Mouse (Mus musculus): Measurements from ENCODE around the gene Nfkbil1. TPM values are rescaled to one million over a fixed set of nuclear protein-coding genes. Genes with fewer than 3 reads are reported as not detected.

Gene Nfkbil1
- polyA plus RNA-seq, 1 experiment from 2014 or later: 11.0 TPM

- 39% methylated on average over 2 of the region's 2 CpGs for WGBS
- Histone ChIP-seq H3K27ac (ENCODE audit: low read length) (no peak within 1 kb of the TSS), H3K36me3 (ENCODE audit: control insufficient read depth, insufficient read depth, low read length) (no peaks in the 10 kb centered on the region), H3K9ac (ENCODE audit: low read length) (no peak within 1 kb of the TSS), H3K9me3 (ENCODE audit: control insufficient read depth, low read length) (no peaks in the 10 kb centered on the region), H3K4me1 (replicated peaks; ENCODE audit: control insufficient read depth, insufficient read depth, low read length) (no peaks in the 10 kb centered on the region), H3K27me3 (ENCODE audit: control insufficient read depth, insufficient read depth, low read depth, low read length) (no peaks in the 10 kb centered on the region), H3K4me2 (ENCODE audit: low read depth, low read length) (no peak within 1 kb of the TSS), H3K4me3 (ENCODE audit: low read length) (no peak within 1 kb of the TSS)
- no peak for ATAC-seq (ENCODE audit: low read depth)
Observed at GRCm38 (mm10) chr17:35175968-35176367, 59.6 kb downstream of the Nfkbil1 start, which contains the start of gene Aif1. TSS of gene Aif1 (minus strand) at chr17:35176068.

GRCm38 (mm10) chr17:35175382-35175781 lies 60.2 kb downstream of the Nfkbil1 start:
- no peak for ATAC-seq (ENCODE audit: low read depth)
- no peak overlapping the region for H3K4me2 ChIP-seq (ENCODE audit: low read depth, low read length)
- no peaks in the 10 kb centered on the region for H3K9me3 ChIP-seq (ENCODE audit: control insufficient read depth, low read length)
- no peak overlapping the region for H3K4me3 ChIP-seq (ENCODE audit: low read length)
- no peak overlapping the region for H3K27ac ChIP-seq (ENCODE audit: low read length)
- no peak overlapping the region for H3K9ac ChIP-seq (ENCODE audit: low read length)
- no peaks in the 10 kb centered on the region for H3K36me3 ChIP-seq (ENCODE audit: control insufficient read depth, insufficient read depth, low read length)
- no peaks in the 10 kb centered on the region for H3K27me3 ChIP-seq (ENCODE audit: control insufficient read depth, insufficient read depth, low read depth, low read length)
- no peaks in the 10 kb centered on the region for H3K4me1 ChIP-seq (replicated peaks; ENCODE audit: control insufficient read depth, insufficient read depth, low read length)
- 66% methylated on average over 6 of the region's 6 CpGs for WGBS

DNA sequence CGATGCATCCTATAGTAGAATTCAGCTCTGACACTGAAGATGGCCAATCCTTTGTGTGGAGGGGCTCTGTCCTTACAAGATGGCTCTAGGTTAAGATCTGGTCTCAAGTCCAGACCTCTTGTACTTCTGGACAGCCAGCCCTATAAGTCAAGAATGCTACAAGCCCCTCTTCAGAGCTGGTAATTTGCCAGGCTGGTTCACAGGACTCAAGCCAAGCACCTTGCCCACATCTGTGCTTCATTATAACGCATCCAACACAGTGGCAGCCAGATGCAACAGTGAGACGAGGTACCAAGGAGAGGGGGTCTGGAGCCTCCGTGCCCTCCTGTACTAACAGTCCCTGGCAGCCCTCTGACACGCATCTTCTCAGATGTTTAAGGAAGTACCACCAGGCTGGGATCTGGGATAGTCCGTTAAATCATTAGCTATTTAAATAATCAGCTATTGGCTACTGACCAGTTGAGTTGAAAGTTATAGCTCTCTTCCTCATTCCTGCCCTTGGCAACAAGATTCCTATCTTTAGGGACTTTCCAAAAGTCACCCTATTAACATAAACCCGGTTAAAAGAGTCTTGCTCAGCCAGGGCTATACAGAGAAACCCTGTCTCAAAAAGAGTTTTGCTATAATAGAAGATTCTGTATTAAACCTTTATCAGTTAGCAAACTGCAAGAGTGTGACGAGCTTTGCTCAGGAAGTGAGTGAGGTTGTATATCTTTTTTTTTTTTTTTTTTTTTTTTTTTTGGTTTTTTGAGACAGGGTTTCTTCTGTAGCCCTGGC lies 61.2 kb downstream of the Nfkbil1 start:
- Histone ChIP-seq H3K36me3 (ENCODE audit: control insufficient read depth, insufficient read depth, low read length) (no peaks in the 10 kb centered on the region), H3K27ac (ENCODE audit: low read length) (no peak overlapping the region), H3K27me3 (ENCODE audit: control insufficient read depth, insufficient read depth, low read depth, low read length) (no peaks in the 10 kb centered on the region), H3K9me3 (ENCODE audit: control insufficient read depth, low read length) (no peaks in the 10 kb centered on the region), H3K4me1 (replicated peaks; ENCODE audit: control insufficient read depth, insufficient read depth, low read length) (no peaks in the 10 kb centered on the region), H3K4me3 (ENCODE audit: low read length) (no peak overlapping the region), H3K9ac (ENCODE audit: low read length) (no peak overlapping the region), H3K4me2 (ENCODE audit: low read depth, low read length) (no peak overlapping the region)
- 53% methylated on average over 8 of the region's 8 CpGs for WGBS
- ATAC-seq (ENCODE audit: low read depth): no peak

GRCm38 (mm10) chr17:35173329-35173728 lies 62.3 kb downstream of the Nfkbil1 start:
- H3K9ac ChIP-seq (ENCODE audit: low read length): no peak overlapping the region
- H3K4me2 ChIP-seq (ENCODE audit: low read depth, low read length): no peak overlapping the region
- H3K4me3 ChIP-seq (ENCODE audit: low read length): no peak overlapping the region
- ATAC-seq (ENCODE audit: low read depth): no peak
- 62% methylated on average over 3 of the region's 3 CpGs for WGBS
- H3K4me1 ChIP-seq (replicated peaks; ENCODE audit: control insufficient read depth, insufficient read depth, low read length): no peaks in the 10 kb centered on the region
- H3K27me3 ChIP-seq (ENCODE audit: control insufficient read depth, insufficient read depth, low read depth, low read length): no peaks in the 10 kb centered on the region
- no peak overlapping the region for H3K27ac ChIP-seq (ENCODE audit: low read length)
- H3K9me3 ChIP-seq (ENCODE audit: control insufficient read depth, low read length): no peaks in the 10 kb centered on the region
- no peaks in the 10 kb centered on the region for H3K36me3 ChIP-seq (ENCODE audit: control insufficient read depth, insufficient read depth, low read length)

GRCm38 (mm10) chr17:35172445-35173234 lies 63.0 kb downstream of the Nfkbil1 start:
- Histone ChIP-seq H3K9ac (ENCODE audit: low read length) (no peak overlapping the region), H3K4me1 (replicated peaks; ENCODE audit: control insufficient read depth, insufficient read depth, low read length) (no peaks in the 10 kb centered on the region), H3K4me3 (ENCODE audit: low read length) (no peak overlapping the region), H3K9me3 (ENCODE audit: control insufficient read depth, low read length) (no peaks in the 10 kb centered on the region), H3K27me3 (ENCODE audit: control insufficient read depth, insufficient read depth, low read depth, low read length) (no peaks in the 10 kb centered on the region), H3K27ac (ENCODE audit: low read length) (no peak overlapping the region), H3K36me3 (ENCODE audit: control insufficient read depth, insufficient read depth, low read length) (no peaks in the 10 kb centered on the region), H3K4me2 (ENCODE audit: low read depth, low read length) (no peak overlapping the region)
- 55% methylated on average over 11 of the region's 11 CpGs for WGBS
- ATAC-seq (ENCODE audit: low read depth): no peak

Small RNA genes within 50 kb of the gene (microRNA-seq; reads per million reads assigned to microRNA genes)
- gene Mir6973a (not detected), gene Mir6974 (not detected), gene Mir6975 (1.8 reads per million), gene Mir8094 (0.79 reads per million)

Other genes with a start within 250 kb of the Nfkbil1 start
- 88.0 and 96.2 TPM in 2 replicates for gene Vars, start 234.8 kb downstream of the Nfkbil1 start, polyA plus RNA-seq (2015; fragmentation: Nextera tagmentation; extraction: Ambion mirVana)
- 0.14 and 0.25 TPM in 2 replicates for gene Vwa7, start 219.2 kb downstream of the Nfkbil1 start, polyA plus RNA-seq (2015; fragmentation: Nextera tagmentation; extraction: Ambion mirVana)
- 4.3 and 4.6 TPM in 2 replicates for gene Sapcd1, start 207.8 kb downstream of the Nfkbil1 start, polyA plus RNA-seq (2015; fragmentation: Nextera tagmentation; extraction: Ambion mirVana)
- 4.7 and 4.9 TPM in 2 replicates for gene Msh5, start 189.0 kb downstream of the Nfkbil1 start, polyA plus RNA-seq (2015; fragmentation: Nextera tagmentation; extraction: Ambion mirVana)
- gene Clic1, start 185.8 kb downstream of the Nfkbil1 start, polyA plus RNA-seq (2015; fragmentation: Nextera tagmentation; extraction: Ambion mirVana): 298 and 322 TPM in 2 replicates
- gene Ddah2, start 176.8 kb downstream of the Nfkbil1 start, polyA plus RNA-seq (2015; fragmentation: Nextera tagmentation; extraction: Ambion mirVana): 305 and 309 TPM in 2 replicates
- gene Ly6g6c, start 170.4 kb downstream of the Nfkbil1 start, polyA plus RNA-seq (2015; fragmentation: Nextera tagmentation; extraction: Ambion mirVana): 0.53 and 0.97 TPM in 2 replicates
- 1.1 and 1.2 TPM in 2 replicates for gene Mpig6b, start 169.6 kb downstream of the Nfkbil1 start, polyA plus RNA-seq (2015; fragmentation: Nextera tagmentation; extraction: Ambion mirVana)
- 1.8 and 2.3 TPM in 2 replicates for gene Ly6g6e, start 158.9 kb downstream of the Nfkbil1 start, polyA plus RNA-seq (2015; fragmentation: Nextera tagmentation; extraction: Ambion mirVana)
- 7.0 and 9.0 TPM in 2 replicates for gene Ly6g6d, start 157.7 kb downstream of the Nfkbil1 start, polyA plus RNA-seq (2015; fragmentation: Nextera tagmentation; extraction: Ambion mirVana)
- gene Ly6g6f, start 150.2 kb downstream of the Nfkbil1 start, polyA plus RNA-seq (2015; fragmentation: Nextera tagmentation; extraction: Ambion mirVana): 0.31 and 0.79 TPM in 2 replicates
- 98.3 and 100 TPM in 2 replicates for gene Abhd16a, start 146.5 kb downstream of the Nfkbil1 start, polyA plus RNA-seq (2015; fragmentation: Nextera tagmentation; extraction: Ambion mirVana)
- not detected in 2 replicates for gene Ly6g5c, start 127.5 kb downstream of the Nfkbil1 start, polyA plus RNA-seq (2015; fragmentation: Nextera tagmentation; extraction: Ambion mirVana)
- gene Ly6g5b, start 120.4 kb downstream of the Nfkbil1 start, polyA plus RNA-seq (2015; fragmentation: Nextera tagmentation; extraction: Ambion mirVana): 0.60 and 1.1 TPM in 2 replicates
- 18.3 and 19.7 TPM in 2 replicates for gene Gpank1, start 114.3 kb downstream of the Nfkbil1 start, polyA plus RNA-seq (2015; fragmentation: Nextera tagmentation; extraction: Ambion mirVana)
- gene Csnk2b, start 113.7 kb downstream of the Nfkbil1 start, polyA plus RNA-seq (2015; fragmentation: Nextera tagmentation; extraction: Ambion mirVana): 242 and 248 TPM in 2 replicates
- 9.7 and 10.4 TPM in 2 replicates for gene D17H6S53E, start 109.4 kb downstream of the Nfkbil1 start, polyA plus RNA-seq (2015; fragmentation: Nextera tagmentation; extraction: Ambion mirVana)
- 1.4 and 13.6 TPM in 2 replicates for gene Apom, start 103.7 kb downstream of the Nfkbil1 start, polyA plus RNA-seq (2015; fragmentation: Nextera tagmentation; extraction: Ambion mirVana)
- 46.3 and 54.9 TPM in 2 replicates for gene Bag6, start 100.6 kb downstream of the Nfkbil1 start, polyA plus RNA-seq (2015; fragmentation: Nextera tagmentation; extraction: Ambion mirVana)
- gene Prrc2a, start 70.9 kb downstream of the Nfkbil1 start, polyA plus RNA-seq (2015; fragmentation: Nextera tagmentation; extraction: Ambion mirVana): 151 and 167 TPM in 2 replicates
- 7.3 and 8.0 TPM in 2 replicates for gene Aif1, start 59.7 kb downstream of the Nfkbil1 start, polyA plus RNA-seq (2015; fragmentation: Nextera tagmentation; extraction: Ambion mirVana)
- 11.3 and 12.4 TPM in 2 replicates for gene Lst1, start 47.4 kb downstream of the Nfkbil1 start, polyA plus RNA-seq (2015; fragmentation: Nextera tagmentation; extraction: Ambion mirVana)
- 1.0 and 1.5 TPM in 2 replicates for gene Ltb, start 41.4 kb downstream of the Nfkbil1 start, polyA plus RNA-seq (2015; fragmentation: Nextera tagmentation; extraction: Ambion mirVana)
- 0.09 and 0.24 TPM in 2 replicates for gene Tnf, start 33.8 kb downstream of the Nfkbil1 start, polyA plus RNA-seq (2015; fragmentation: Nextera tagmentation; extraction: Ambion mirVana)
- 0.30 TPM in 1 of 2 replicates, not detected in the other for gene Lta, start 30.4 kb downstream of the Nfkbil1 start, polyA plus RNA-seq (2015; fragmentation: Nextera tagmentation; extraction: Ambion mirVana)
- gene Gm16181, start 15.0 kb downstream of the Nfkbil1 start, polyA plus RNA-seq (2015; fragmentation: Nextera tagmentation; extraction: Ambion mirVana): 1.2 TPM in 1 of 2 replicates, not detected in the other
- gene Atp6v1g2, start 2.1 kb downstream of the Nfkbil1 start, polyA plus RNA-seq (2015; fragmentation: Nextera tagmentation; extraction: Ambion mirVana): 4.9 and 5.9 TPM in 2 replicates
- gene Ddx39b, start 6.0 kb upstream of the Nfkbil1 start, polyA plus RNA-seq (2015; fragmentation: Nextera tagmentation; extraction: Ambion mirVana): 437 and 448 TPM in 2 replicates
- gene H2-D1, start 26.9 kb upstream of the Nfkbil1 start, polyA plus RNA-seq (2015; fragmentation: Nextera tagmentation; extraction: Ambion mirVana): 141 and 161 TPM in 2 replicates
- gene H2-Q1, start 84.6 kb upstream of the Nfkbil1 start, polyA plus RNA-seq (2015; fragmentation: Nextera tagmentation; extraction: Ambion mirVana): 0.24 and 0.38 TPM in 2 replicates
- 6.5 and 7.0 TPM in 2 replicates for gene H2-Q2, start 106.5 kb upstream of the Nfkbil1 start, polyA plus RNA-seq (2015; fragmentation: Nextera tagmentation; extraction: Ambion mirVana)
- gene H2-Q4, start 143.8 kb upstream of the Nfkbil1 start, polyA plus RNA-seq (2015; fragmentation: Nextera tagmentation; extraction: Ambion mirVana): 5.9 and 6.5 TPM in 2 replicates
- 0.48 and 1.5 TPM in 2 replicates for gene H2-Q6, start 189.1 kb upstream of the Nfkbil1 start, polyA plus RNA-seq (2015; fragmentation: Nextera tagmentation; extraction: Ambion mirVana)
- gene H2-Q7, start 203.4 kb upstream of the Nfkbil1 start, polyA plus RNA-seq (2015; fragmentation: Nextera tagmentation; extraction: Ambion mirVana): 5.0 and 6.1 TPM in 2 replicates
- gene H2-Q10, start 234.3 kb upstream of the Nfkbil1 start, polyA plus RNA-seq (2015; fragmentation: Nextera tagmentation; extraction: Ambion mirVana): 1.3 and 7.4 TPM in 2 replicates

All from lung, embryonic 16.5 days (tissue).